Mouse (Mus musculus) 3T3-L1 (cell line): ENCODE results near the gene Arrdc1.

Experiments
- DNase-seq: peaks from one replicate; pipeline ENCODE4 v3.0.0-alpha.2; 2015; ENCODE audit warnings: low read depth, low spot score

Gene Arrdc1

DNA sequence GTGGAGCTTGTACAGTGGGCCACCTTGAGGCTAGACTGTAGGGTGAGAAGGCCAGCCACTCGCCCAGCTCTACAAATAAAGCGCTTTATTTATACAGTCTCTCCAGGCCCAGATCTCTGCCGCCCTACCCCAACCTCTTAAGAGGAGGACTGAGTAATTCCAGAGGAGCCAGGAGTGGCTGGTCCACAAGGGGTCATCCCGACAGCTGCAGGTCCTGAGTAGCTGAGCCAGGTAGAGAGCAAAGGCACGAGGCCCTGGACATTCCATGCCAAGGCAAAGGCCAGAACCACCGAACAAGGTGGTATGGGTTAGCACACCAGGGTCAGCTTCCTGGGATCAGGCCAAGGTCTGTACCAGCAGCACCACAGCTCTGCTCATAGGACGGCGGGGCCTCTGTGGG lies 9.8 kb downstream of the Arrdc1 start:
- no peak for DNase-seq

DNA sequence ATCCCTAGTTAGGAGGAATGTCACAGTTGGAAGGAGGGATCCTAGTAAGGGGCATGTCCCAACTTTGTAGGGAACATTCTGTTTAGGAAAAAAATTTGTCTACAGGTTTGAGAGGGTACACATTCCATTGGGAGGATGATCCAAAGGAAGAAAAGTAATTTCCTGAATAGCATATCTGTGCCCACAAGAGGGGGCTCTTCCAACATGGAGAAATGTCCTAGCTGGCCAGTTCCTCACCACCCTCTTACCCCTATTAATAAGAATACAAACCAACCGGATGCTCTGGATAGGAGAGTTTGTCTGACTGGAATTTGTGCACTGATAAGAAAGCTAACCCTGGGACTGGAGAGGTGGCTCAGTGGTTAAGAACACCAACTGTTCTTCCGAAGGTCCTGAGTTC lies 11.5 kb downstream of the Arrdc1 start:
- DNase-seq = peak; percentile 49

DNA sequence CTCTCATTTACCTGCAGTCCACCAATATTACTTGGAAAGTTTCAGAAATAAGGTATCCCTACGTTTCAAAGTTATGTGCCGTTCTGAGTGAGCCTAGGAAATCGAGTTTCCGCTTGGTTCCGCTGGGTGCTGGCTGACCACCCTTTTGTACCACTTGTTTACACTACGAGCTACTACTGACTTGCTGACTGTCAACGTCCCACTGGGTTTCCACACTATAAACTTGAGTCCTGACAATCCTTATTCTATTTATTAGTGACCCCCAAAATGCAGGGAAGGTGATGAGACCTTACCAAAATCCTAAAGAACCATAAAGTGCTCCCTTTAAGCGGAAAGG lies 15.2 kb downstream of the Arrdc1 start:
- no peak for DNase-seq

DNA sequence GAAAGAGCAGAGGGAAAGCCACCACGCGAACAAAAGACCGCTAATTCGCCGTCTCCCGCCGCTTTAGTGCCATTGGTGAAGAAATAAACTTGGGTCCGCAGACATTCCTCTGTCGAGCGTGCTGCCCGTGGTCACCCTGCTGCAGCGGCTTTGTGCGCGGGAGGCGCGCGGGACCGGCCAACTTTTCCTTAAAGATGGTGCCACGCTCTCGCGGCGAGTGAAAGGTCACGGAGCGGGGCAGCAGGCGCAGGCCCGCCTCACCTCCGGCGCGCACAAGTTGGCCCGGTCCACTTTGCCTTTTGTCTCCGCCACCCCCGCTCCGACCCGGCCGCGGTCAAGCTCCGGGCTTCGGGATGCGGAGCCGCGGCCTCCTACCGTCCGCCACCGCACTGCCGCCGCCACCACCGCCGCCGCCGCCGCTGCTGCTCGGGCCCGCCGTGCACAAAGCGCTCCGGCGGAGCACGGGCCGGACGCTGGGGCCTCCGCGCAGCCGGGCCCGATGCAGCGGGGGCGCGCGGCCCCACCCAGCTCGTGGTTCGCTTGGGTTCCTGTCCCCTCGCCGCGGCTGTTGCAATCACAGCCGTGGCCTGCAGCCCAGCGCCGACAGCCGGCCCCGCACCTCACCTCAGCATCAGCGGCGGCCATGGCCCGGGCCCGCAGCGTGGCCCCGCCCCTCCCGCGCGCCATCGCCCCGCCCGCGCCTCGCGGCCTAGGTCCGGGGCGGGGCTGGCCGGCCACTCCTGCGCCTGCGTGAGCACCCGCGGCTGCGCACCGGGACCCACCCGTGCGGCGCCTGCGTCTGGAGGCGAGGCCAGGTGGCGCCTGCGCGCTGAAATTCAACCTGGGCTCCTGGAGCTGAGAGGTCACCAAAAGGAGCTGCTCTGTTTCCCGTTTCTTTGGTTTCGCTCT lies 15.9 kb downstream of the Arrdc1 start, which contains the start of gene Ehmt1:
TSS of gene Ehmt1 (minus strand) at position 685 of the 909 bp plus-strand sequence.
- peak; percentile 80 for DNase-seq

DNA sequence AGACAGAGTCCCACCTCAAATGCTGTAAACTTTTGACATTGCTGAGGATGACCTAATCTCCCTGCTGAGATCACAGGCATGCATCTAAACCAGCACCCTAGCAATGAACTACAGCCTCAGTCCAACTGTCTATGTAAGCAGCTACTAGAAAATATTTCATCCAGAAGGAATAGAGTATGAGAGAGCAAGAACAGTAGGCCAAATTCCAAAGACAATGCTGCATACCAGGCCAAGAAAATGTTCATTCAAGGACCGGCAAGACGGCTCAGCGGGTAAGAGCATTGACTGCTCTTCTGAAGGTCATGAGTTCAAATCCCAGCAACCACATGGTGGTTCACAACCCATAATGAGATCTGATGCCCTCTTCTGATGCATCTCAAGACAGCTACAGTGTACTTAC lies 20.3 kb downstream of the Arrdc1 start:
- DNase-seq = no peak

DNA sequence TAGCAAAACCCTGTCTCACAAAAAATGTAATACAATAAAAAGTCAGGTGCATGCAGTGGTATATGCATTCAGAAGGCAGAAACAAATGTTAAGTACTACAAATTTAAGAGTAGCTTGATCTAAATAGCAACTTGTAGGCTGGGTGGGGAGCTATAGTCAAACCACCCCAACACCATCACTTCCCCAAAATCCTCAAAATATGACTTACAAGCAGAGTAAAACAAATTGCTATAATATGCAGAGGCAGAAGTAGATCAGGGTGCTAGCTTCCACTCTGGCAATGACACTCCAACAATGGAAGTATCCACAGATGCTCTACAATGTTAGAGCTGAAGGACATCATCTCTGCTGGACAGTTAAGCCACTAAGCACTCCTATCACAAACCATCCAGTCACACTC lies 22.5 kb downstream of the Arrdc1 start:
- DNase-seq = no peak

DNA sequence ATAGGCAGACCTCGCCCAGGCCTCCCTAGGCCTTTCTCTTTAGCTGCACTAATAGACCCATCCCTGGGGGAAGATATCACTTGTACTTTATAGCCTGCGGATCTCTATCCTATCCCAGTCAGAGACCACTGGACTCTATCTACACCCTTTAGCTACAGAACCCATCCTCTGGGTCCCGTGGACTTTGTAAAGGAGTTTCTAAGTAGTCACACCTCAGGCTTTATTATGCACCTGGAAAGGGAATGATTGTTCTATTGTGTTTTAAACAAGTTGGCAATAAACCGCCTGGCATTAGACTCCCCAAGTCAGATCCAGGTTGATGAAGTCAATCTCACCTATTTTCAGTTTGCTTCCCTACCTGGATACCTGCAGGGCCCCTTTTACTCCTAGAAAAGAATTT lies 22.9 kb downstream of the Arrdc1 start:
- DNase-seq = no peak

DNA sequence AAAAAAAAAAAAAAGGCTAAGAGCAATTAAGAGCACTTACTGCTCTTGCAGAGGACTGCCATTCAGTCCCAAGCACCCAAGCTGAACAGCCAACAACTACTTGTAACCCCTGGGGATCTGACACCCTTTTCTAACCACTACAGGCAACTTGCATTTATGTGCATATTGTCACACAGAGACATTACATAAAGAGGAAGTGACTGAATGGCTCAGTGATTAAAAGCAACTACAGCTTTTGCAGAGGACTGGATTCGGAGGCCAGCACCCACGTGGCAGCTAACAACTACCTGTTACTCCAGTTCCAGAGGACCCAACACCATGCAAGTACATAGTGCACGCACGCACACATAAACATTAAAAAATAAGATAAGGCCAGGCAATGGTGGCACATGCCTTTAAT lies 24.6 kb downstream of the Arrdc1 start:
- no peak for DNase-seq

DNA sequence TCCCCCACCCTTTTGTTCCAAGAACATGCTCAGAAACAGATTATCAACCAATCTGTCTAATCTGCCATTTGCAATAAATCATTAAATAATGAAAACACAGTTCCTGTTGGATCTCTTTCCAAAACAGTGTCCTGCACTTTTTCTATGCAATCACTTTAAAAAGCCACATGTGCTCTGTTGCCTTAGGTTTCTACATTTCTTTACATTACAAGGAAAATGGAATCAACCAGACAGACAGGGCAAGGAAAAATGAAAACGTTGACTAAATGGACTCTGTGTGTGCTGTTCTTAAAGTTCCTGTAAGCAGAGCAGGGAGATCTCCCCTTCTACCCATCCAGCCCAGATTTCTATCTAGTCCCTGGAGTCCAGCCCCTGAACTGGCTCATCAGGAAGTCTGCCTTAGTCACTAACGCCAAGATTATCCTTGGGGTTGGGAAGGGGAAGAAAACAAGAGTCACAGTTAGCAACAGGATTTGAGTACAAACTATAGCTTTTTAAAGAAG lies 29.3 kb downstream of the Arrdc1 start:
- DNase-seq = peak; percentile 48

DNA sequence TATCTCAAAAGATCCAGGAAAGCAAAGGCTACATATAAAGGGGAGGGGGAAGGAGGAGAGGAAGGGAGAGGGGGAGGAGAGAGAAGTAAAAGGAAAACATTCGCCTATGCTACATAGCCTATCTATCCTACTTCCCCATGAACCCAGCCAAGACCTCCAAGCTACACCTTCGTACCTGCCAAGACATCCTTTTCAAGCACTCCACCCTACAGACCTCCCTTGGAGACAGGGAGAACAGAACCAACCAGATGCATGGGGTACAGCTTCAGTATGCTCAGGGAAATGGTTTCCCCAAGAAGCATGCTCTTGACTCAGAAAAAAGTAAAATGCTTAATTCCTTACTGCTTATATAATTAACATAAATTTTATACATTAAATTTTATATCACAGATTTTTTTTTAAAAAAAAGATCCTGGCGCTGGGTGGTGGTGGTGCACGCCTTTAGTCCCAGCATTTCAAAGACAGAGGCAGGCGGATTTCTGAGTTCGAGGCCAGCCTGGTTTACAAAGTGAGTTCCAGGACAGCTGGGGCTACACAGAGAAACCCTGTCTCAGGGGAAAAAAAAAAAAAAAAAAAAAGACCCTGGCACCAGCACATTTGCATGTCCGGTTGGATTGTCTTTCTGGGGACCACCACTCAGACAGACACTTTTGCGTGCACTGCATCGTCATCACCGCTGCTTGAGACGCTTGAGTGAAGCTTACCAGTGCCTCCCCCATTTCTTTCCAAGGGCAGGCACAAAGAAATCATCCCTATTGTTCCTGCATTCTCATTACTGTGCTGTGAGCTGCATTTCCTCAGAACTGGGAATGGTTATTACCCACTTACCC lies 30.0 kb downstream of the Arrdc1 start:
- DNase-seq = no peak

DNA sequence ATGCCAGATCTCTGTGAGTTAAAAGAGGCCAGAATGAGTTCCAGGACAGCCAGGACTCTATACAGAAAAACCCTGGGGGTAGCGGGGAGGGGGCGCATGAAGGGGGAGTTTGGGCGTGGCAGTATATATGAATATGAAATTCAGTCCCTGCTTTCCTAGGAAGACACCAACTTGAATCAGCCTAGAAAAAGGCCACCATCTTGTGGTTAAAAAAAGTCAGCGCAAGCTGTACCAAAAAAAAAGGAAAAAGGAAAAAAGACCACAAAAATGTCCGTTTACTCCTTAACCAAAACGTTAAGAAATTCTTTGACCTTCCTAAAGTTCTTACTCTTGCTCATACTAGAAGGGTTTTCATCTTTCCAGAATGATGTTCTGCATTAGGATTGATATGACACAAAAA lies 32.1 kb downstream of the Arrdc1 start:
- peak; percentile 28 for DNase-seq

DNA sequence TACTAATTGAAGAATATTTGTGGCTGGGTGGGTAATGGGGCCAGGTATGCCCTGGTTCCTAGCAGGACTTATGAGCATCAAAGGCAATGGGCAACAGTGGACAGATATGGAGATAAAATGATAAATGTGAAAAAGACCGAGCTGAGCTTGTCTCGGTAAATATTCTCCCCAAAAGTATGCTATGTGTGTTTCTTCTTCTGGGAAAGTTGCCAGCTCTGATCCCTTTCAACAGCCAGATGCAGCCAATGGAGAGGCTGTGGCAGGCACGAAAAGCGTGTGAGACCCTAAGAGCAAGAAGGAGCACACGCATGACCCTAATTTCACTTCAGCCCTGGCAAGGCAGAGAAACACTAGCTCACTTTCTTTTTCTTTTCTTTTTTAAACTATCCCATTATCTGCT lies 34.0 kb downstream of the Arrdc1 start:
- DNase-seq = peak; percentile 28

DNA sequence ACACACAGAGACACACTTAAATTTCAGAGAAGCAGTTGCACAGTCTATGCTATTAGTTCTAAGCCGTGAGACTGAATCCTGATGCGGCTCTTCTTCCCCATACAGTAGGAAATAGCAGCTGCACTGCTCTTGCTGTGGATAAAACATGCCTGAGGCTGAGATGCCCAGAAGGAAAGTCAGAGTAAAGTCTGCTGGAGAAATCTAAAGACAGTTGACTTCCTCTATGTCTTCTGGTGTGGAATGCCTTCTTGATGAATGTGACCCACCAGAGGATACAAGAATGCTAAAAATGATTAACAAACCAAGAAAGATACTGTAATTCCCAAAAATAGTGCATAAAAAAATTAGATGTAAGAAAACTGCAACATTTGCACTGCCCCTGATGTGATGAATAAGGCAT lies 35.8 kb downstream of the Arrdc1 start:
- DNase-seq = peak; percentile 51

DNA sequence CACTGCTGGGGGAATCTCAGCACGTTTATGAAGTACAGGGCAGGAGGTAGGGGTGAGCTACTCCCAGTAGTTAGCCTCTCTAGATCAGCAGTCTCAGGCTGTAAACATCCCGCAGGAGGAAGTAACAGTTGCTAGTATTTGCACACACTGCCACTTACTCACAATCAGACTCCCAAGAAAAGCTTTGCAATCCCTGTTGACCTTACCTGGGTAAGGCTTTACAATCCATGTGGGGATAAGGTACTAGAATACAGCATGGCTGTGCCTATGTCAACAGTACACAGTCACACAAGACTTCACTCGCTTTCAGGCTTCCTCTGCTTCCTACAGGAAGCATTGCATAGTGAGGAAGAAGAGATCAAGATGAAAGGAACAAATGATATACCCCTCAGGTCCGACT lies 38.3 kb downstream of the Arrdc1 start:
- no peak for DNase-seq

DNA sequence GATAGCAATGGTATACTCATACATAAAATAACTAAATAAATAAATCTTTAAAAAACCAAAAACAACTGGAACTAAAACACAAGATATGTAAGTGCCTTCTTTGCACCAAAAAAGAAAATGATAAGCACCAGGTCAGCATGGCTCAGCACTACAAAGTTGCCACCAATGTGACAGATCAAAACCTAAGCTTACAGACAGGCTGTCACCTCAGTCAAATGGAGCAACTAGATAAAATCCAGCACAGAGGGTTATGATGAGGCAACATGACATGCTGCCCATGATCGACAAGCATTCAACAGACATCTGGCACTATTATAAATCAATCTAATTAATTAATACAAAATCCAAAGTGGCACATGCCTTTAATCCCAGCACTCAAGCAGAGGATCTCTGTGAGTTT lies 40.8 kb downstream of the Arrdc1 start:
- no peak for DNase-seq

DNA sequence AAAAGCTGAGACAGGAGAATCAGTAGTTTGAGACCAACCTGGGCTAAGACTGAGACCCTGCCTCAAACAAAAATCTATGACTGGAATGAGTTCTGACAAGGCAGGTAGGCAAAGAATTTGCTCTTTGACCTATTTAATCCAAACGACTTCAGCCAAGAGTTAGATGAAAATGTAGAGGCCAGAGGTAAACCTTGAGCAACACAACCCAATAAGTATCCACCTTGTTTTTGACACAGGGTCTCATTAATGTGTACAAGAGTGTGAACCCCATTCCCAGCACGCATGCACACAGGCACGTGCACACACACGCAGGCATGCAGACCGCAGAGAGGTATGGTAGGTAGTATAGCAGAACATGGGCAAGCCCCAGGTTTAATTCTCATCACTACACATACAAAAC lies 42.7 kb downstream of the Arrdc1 start:
- no peak for DNase-seq

DNA sequence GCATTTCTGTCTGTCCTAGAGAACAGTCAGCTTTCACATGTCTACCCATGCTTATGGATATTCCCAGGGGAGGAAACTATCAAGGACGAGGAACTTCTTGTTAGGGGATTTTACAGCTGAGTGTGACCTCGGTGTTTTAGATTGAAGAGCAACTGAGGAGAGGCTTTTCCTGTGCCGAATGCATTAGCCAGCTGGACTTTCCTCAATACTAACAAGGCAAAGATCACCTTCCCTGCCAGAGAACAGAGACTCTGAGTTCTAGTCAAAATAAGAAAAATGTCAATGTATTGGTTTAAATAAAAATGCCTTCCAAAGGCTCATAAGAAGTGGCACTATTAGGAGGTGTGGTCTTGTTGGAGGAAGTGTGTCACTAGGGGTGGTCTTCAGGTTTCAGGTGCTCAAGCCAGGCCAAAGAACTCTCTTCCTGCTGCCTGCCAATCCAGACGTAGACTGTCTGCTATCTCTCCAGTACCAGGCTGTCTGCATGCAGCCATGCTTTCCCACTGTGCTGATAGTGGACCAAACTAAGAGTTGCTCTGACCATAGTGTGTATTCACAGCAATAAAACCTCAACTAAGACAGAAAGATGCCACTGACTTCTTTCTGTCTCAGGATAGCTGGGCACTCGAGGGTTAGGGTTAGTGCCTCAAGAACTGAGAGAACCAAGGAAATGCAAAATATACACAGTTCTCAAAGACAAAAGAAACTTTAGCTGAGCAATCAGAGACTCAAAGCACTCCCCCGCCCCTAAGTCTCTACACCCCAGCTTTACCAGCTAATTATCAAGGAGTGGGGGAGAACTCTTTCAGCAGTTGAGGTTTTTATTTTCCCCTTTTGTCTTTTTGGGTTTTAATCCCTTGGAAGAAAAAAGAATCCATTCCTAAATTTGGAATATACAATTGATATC lies 44.3 kb downstream of the Arrdc1 start:
- no peak for DNase-seq

DNA sequence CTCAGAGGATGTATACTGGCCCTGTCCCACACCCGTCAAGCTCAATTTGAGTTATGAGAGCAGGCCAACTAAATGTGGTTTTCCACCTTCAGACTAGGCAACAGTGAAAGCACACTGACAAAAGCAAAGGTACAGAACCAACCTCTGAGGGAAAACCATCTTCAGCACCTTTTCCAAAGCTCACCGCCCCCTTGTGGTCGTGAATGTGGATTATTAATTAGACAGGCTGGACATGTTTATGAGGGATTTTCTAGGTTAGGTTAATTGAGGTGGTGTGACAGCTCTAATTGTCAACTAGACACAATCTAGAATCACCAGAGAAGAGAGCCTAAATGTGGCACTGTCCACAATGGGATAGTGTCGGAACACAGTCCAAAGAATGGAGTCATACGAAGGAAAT lies 46.2 kb downstream of the Arrdc1 start:
- DNase-seq = peak; percentile 28

DNA sequence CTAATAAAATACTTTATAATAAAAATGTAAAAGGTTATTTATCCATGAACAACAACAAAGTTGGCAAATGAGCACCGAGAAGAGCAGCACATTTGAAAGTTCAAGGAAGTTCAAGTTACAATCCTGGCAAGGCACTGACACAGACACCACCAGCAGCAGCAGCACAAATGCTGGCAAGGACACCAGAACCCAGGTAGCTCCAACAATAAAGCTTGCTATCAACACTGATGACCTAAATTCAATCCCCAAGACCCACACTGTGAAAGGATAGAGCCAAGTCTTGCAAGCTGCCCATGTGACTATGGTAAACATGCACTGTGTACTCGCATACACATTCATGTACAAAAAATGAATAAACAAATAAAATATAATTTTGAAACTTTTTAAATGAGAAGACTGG lies 54.4 kb downstream of the Arrdc1 start:
- DNase-seq = no peak
